Mouse (Mus musculus) ES-E14 (cell line): ENCODE measurements at regions not wholly inside any gene's neighbourhood (a gene's known extent, or its start where the extent isn't known, plus 50 kb on each side); places are given as distances from the start of the nearest gene placed in this dataset.

Source experiments
- DNase-seq: peaks from one replicate; pipeline ENCODE4 v3.0.0-alpha.2; 2013; ENCODE audit warnings: low read depth, low spot score
- H3K27ac ChIP-seq: 2 replicates; pipeline ENCODE4 v1.5.1; 2012; ENCODE audit warnings: low read depth, mild to moderate bottlenecking, low read length, moderate library complexity, mixed read lengths; ENCODE audit not compliant: poor library complexity, insufficient read depth, severe bottlenecking
- H3K36me3 ChIP-seq: 2 replicates; pipeline ENCODE4 v1.6.1; 2012; ENCODE audit warnings: mild to moderate bottlenecking, low read length, moderate library complexity, mixed read lengths; ENCODE audit not compliant: control insufficient read depth, poor library complexity, insufficient read depth, severe bottlenecking
- H3K4me1 ChIP-seq, 2 experiments: fragments of 150-350 bp in 1 of 2; sonication (generic) in 1 of 2; 2 replicates each; pipeline ENCODE4 v1.6.1; 2012; ENCODE audit warnings: low read length in 2 of 2, mild to moderate bottlenecking in 1 of 2, mixed read lengths in 1 of 2; ENCODE audit not compliant: control insufficient read depth in 2 of 2, insufficient read depth in 2 of 2, poor library complexity in 1 of 2
- H3K4me3 ChIP-seq, 2 experiments: fragments of 150-350 bp in 1 of 2; sonication (generic) in 1 of 2; 2 replicates each; pipeline ENCODE4 v1.5.1; 2012; ENCODE audit warnings: low read length in 2 of 2, low read depth in 1 of 2, mild to moderate bottlenecking in 1 of 2, mixed read lengths in 1 of 2; ENCODE audit not compliant: insufficient read depth in 1 of 2, poor library complexity in 1 of 2, severe bottlenecking in 1 of 2
- H3K9ac ChIP-seq: 2 replicates; pipeline ENCODE4 v1.6.1; 2012; ENCODE audit warnings: low read depth, mild to moderate bottlenecking, low read length, mixed read lengths; ENCODE audit not compliant: poor library complexity, insufficient read depth, severe bottlenecking
- H3K9me3 ChIP-seq: fragments of 150-350 bp; sonication (generic); 2 replicates; pipeline ENCODE4 v1.6.1; 2012; ENCODE audit warnings: low read depth, mild to moderate bottlenecking, low read length; ENCODE audit not compliant: control insufficient read depth, insufficient read depth
- CHD2 ChIP-seq: IDR thresholded peaks from 2 replicates; pipeline ENCODE4 v1.6.1; 2014; ENCODE audit warnings: mild to moderate bottlenecking, low read depth, low read length, inconsistent platforms
- HCFC1 ChIP-seq: IDR thresholded peaks from 2 replicates; pipeline ENCODE4 v1.6.1; 2012; ENCODE audit warnings: low read length, inconsistent platforms, borderline replicate concordance; ENCODE audit not compliant: insufficient read depth
- MAFK ChIP-seq: IDR thresholded peaks from 2 replicates; pipeline ENCODE4 v1.6.1; 2014; ENCODE audit warnings: mild to moderate bottlenecking, low read depth, low read length, inconsistent platforms; ENCODE audit not compliant: insufficient read depth
- ZC3H11A ChIP-seq: IDR thresholded peaks from 2 replicates; pipeline ENCODE4 v1.6.1; 2012; ENCODE audit warnings: low read depth, mild to moderate bottlenecking, inconsistent platforms, low read length, borderline replicate concordance
- ZNF384 ChIP-seq: IDR thresholded peaks from 2 replicates; pipeline ENCODE4 v1.6.1; 2012; ENCODE audit warnings: low read depth, low read length, inconsistent platforms
- in situ Hi-C, 2 experiments: fragments of 600-800 bp; cut with MboI; formaldehyde crosslinking; loops; one replicate each; pipeline ENCODE4 v1.15.1; 2025; ENCODE audit warnings: low sequenced_read_pairs in 2 of 2, inconsistent platforms in 1 of 2; ENCODE audit not compliant: unreplicated experiment in 2 of 2

GRCm38 (mm10) chr15:57535514-57535913 is 58.1 kb upstream of the Slc22a22 start:
- in situ Hi-C loops = no loop called here
- H3K36me3 ChIP-seq = no peaks in the 10 kb centered on the region

More at GRCm38 (mm10) chr15:57535514-57535913, 58.1 kb upstream of the Slc22a22 start:
- H3K9me3 ChIP-seq = no peaks in the 10 kb centered on the region
- H3K4me1 ChIP-seq = no peaks in the 10 kb centered on the region
- DNase-seq = no peak
- no peak overlapping the region for H3K27ac ChIP-seq
- no peak overlapping the region for H3K9ac ChIP-seq
- no peak for TF ChIP-seq MAFK
- TF ChIP-seq ZNF384 = no peak
- no peak for TF ChIP-seq CHD2
- TF ChIP-seq ZC3H11A = no peak
- no peak for TF ChIP-seq HCFC1
- H3K4me3 ChIP-seq = no peak overlapping the region
